Mouse (Mus musculus) thymus, postnatal 36 days (tissue): Measurements from ENCODE around the gene Hdac7.

Experiments
- DNase-seq, 2 experiments: peaks; one replicate each; pipeline ENCODE4 v3.0.0; 2022; ENCODE audit warnings: mixed read lengths in 2 of 2

Gene Hdac7

GRCm38 (mm10) chr15:97854059-97854458, 9.8 kb upstream of the Hdac7 start:
- DNase-seq: no peak

DNA sequence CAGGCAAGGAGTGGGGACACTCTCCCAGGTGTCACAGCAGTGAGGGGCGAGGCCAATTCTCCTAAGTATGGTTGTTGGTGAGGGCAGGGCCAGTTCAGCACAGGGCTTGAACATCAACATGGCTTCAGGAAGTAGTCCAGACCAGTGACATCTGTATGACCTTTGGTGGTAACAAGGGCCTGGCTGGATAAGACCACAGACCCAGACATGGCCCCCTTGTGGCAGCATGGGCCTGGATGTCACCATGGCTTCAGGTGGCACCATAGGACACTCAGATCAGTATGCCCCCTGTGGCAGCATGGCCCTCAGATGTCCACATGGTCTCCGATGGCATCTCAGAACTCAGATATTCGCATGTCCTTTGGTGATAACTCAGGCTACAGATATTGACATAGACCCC, 8.0 kb upstream of the Hdac7 start:
- DNase-seq: no peak

- no peak for DNase-seq
These were observed 6.7 kb upstream of the Hdac7 start for GRCm38 (mm10) chr15:97851011-97851410.

DNA sequence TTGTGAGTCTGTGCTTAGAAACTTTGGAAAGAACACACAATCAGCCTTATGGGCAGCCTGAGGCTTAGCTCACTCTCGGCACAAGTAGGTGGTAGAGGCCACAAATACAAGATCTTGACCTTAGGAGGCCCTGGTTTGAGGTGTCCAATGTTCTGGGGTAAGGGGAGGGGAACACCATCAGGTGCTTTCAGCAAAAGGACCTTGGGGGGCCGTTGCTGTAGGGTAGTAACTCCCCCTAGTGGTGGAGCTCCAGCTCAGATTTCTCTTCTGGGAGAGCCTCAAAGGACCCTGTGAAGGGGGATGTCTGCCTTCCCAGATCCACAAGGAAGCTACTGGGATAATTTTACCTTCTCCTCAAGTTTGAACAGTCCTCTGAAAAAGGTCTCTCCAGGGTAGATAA, 6.1 kb upstream of the Hdac7 start:
- DNase-seq: peak in 1 of 2 experiments; percentile 62

GRCm38 (mm10) chr15:97849116-97849911, 5.0 kb upstream of the Hdac7 start:
- peak; percentile 82 to 84 for DNase-seq

DNA sequence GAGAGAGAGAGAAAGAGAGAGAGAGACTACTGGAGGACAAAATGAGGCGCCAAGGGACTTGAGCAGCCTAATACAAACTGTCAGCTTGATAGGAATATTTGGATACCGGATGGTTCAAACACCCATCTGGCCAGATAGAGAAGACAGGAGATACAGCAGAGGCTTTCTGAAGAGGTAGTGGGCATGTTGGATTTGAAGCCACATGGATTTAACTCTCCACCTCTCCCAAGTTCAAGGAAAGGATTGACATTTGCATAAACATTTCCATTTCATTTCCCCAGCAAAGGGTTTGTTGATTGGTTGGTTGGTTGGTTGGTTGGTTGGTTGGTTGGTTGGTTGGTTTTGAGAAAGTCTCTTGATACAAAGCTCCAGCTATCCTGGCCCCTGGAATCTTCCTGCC, 3.6 kb upstream of the Hdac7 start:
- DNase-seq: no peak

GRCm38 (mm10) chr15:97847285-97847684, 3.0 kb upstream of the Hdac7 start:
- no peak for DNase-seq

GRCm38 (mm10) chr15:97846121-97846882, 2.0 kb upstream of the Hdac7 start:
- DNase-seq: no peak

DNA sequence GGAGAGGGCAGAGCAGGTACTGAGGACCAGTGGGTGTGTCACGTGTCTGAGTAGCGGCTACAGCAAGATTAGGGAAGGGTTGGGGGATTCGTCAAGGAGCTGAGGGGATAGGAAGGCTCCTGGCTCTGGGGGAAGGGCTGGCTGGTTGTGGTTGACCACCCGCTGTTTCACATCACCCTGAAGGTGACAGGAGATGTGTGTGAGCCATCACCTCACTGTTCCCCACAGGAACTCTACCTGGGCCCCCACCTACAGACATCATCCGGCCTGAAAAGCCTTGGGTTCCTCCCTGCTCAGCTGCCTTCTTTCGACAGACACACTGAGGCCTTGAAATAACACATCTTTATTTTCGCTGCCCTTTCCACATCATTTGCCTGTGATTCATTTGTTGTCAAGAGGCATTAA, 1.1 kb downstream of the Hdac7 start:
- DNase-seq: peak; percentile 70 to 74

DNA sequence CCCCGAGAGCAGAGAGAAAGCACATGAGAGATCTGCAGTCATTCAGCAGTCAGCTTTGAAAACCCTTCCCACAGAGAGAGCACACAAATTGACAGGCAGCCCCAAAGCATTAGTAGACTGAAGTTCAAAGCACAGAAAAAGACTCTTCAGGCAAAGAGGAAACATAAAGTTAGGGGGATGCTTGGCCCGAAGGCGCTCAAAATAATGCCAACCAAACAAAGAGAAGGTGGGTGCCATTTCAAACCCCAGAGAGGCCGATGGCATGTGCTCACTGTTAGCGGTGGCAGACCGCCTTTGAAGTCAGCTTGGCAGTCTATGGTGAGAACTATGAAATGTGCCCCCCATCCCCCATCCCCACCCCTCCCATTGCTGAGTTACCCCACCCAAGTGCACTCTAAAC, 2.2 kb downstream of the Hdac7 start:
- peak; percentile 74 to 80 for DNase-seq

DNA sequence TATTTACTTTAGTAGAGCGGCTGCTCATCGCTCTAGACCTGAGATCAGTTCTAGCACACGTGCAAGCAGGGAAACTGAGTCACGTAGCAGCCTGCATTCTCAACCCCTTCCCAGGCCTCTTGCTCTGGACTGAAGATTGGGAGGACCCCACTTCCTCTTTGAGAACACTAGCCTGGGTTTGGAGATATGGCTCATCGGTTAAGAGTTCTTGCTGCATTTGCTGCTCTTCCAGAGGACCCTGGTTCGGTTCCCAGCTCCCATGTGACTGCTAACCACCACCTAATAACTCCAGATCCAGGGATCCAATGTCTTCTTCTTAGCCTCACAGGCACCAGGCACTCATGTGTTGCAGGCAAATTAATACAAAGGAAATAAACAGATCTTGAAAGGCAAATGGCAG, 2.9 kb downstream of the Hdac7 start:
- DNase-seq: peak in 1 of 2 experiments; percentile 27

DNA sequence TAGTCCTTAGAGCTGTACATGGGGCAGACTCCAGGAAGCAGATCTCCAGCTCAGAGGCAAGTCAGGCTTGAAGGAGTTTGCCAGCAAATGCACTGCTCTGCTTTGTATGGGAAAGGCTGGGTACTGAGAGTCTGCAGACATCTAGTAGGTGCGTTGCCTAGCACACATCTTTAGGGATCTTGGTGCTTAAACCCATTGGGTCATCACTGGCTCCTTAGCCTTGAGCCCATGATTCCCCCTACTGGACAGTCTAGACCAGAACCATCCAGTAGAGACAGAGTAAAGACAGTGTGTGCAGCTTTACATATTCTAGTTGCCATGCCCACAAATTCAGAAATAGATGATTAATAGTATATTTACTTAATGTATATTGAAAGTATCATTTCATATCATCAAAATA, 3.5 kb downstream of the Hdac7 start:
- peak in 1 of 2 experiments; percentile 10 for DNase-seq

DNA sequence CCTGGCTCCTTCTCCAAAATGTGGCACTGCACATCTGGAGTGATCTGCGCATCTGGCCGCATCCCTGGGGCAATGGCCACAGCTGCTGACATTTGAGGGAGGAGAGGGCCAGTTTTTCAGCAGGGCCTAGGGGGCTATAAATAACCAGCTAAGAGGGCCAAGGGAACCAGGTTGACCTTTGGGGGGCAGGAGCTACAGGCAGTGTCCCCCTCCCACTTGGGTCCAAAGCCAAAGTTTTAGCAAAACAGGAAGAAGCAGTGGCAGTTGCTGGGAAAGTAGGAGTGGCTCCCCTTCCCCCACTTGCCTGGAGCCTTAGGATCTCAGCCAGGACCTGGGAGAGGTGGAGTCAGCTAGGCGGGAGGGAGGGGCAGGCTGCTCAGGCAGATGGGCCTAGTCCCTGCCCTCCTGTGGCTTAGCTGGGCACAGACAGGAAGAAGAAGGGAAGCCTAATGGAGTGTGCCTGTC, 4.3 kb downstream of the Hdac7 start:
- peak in 1 of 2 experiments; percentile 56 for DNase-seq

GRCm38 (mm10) chr15:97839473-97839872, 4.8 kb downstream of the Hdac7 start:
- DNase-seq: peak in 1 of 2 experiments; percentile 43

DNA sequence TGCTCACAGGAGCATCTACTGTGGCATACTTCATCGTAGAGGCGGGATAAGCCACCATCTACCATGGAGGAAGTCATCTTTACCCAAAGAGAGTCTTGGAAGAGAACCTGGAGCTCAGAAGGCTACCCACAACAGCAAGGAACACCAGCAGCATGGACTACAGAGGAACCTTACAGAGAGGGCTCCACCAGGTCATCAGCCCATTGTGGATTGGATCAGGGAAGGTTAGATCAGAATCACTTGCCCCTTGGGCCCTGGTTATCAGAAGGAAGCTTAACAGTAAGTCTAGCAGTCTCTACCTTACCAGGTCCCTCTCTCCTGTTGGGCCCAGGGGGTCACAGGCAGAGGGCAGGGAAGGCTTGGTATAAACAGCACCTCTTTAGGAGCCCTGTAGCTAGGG, 5.3 kb downstream of the Hdac7 start:
- DNase-seq: peak in 1 of 2 experiments; percentile 6

DNA sequence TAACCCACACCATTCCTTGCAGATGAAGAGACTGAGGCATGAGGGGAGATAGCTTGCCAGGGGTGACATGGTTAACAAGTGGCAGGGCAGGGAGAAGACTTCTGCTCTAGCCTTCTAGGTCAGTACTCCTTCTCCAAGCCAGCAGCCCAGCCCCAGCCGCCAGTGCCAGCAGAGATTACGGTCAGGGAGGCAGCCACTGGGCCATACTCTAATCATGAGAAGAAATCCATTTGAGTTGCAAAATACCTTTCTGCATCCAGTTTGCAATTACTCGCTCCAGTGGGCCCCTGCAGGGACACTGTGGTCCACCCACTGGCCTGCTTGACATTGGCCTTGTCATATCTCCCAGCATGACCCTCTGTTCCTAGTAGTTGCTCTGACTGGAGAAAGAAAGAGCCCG, 5.9 kb downstream of the Hdac7 start:
- peak in 1 of 2 experiments; percentile 26 for DNase-seq

DNA sequence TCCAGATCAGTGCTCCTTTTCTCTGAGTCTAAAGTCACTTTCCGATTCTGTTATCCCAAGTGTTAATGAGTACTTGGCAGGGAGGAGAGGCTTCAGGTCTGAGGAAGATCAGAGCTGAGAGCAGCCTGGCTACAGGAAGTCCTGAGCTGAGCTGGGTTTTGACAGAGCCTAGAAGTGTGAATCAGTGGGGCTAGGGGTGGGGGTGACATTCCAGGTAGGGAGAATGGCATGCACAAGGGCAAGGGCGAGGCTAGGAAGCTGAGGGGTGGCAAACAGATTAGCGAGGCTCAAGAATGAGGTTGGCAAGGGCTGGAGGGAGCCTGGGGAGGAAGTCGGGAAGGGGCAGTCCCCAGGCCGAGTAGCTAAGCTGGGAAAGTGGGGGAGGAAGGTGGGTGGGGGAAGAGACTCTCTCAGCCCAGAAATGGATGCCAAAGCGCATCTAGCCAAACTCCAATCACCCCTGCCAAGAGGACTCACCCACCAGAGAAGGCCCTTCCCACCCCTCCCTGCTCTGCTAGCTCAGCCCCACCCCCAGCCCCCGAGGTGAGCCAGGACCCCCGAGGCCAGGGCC, 6.7 kb downstream of the Hdac7 start:
- peak in 1 of 2 experiments; percentile 58 for DNase-seq

DNA sequence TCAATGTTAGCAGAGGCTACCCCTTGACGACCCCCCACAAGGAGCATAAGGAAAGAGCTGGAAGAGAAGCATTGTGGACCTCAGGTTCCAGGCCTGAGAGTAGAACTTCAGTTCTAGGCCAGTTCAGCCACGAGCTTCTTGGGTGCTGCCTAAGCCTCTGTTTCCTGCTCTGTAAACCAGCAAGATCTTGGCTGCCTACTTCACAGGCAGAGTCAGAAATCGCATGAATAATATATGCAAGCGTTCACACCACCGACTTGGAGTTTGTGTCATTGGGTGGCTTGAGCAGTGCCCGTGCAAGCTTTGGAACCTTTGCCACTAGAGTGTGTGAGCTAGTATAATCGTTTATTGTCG, 7.4 kb downstream of the Hdac7 start:
- DNase-seq: no peak

- peak; percentile 79 to 84 for DNase-seq
These were observed 8.0 kb downstream of the Hdac7 start for GRCm38 (mm10) chr15:97836153-97836893.

- DNase-seq: peak in 1 of 2 experiments; percentile 23
These were observed 11.4 kb downstream of the Hdac7 start for GRCm38 (mm10) chr15:97832764-97833479.

- DNase-seq: peak in 1 of 2 experiments; percentile 33
These were observed 12.2 kb downstream of the Hdac7 start for GRCm38 (mm10) chr15:97831987-97832640.
